Mouse (Mus musculus) R1 (cell line): ENCODE data around the gene Nucks1.

ENCODE experiments used
- DNase-seq: peaks from one replicate; pipeline ENCODE4 v3.0.0-alpha.2; 2018; ENCODE audit warnings: low read depth, low spot score

The Nucks1 gene

DNA sequence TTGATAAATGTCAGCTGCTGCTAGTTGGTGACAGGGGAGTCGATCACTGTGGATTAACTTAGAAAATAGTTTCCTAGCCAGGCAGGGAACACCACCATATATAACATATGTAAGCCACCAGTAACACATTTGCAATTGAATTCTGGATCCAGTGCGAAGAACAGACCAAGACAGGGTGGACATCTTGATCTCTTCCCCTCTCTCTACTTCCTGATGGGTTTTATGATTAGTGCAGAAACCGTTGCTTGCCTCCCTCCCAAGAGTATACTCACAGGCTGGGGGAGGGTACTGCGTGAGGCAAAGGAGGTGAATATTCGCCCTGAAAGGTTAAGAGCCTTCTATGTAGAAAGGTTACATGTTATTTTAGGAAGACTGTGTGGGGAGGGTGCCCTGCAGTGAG lies 55.5 kb downstream of the Nucks1 start:
- DNase-seq = no peak

DNA sequence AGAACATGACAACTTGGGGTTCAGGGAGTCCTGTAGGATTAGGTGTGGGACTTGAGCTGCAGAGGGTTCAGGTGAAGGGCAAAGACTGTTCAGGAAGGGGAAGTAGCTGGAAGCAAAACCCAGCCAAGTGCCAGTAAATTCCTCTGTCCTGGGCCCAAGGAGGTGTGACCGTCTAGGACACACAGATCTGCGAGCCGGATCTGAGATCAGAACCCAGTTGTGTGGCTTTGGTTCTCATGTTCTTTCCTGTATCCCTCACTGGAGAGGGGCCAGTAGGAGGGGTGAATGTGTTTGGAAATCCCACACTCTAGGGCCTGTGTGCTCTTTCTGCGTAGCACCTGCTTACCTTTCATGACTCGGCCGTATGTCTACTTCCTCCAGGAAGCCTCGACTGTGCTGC lies 57.0 kb downstream of the Nucks1 start:
- no peak for DNase-seq

DNA sequence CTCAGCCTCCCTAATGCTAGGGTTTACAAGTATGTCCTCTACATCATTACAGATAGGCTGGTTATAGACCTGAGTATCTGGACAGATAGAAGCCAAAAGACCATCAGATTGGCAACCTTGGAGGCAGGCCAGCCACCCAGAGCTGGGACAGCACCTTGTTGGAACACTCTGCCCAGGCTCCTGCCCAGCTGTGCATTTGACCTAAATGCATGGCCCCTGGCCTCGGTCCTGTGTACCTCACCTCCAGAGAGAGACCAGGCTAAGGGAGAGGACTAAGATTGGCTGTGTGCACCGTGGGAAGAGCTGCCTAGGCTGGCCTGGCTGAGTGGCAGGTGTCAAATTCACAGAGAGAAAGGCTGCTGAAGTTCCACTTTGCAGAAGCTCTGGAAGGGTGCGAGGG lies 58.2 kb downstream of the Nucks1 start:
- no peak for DNase-seq

DNA sequence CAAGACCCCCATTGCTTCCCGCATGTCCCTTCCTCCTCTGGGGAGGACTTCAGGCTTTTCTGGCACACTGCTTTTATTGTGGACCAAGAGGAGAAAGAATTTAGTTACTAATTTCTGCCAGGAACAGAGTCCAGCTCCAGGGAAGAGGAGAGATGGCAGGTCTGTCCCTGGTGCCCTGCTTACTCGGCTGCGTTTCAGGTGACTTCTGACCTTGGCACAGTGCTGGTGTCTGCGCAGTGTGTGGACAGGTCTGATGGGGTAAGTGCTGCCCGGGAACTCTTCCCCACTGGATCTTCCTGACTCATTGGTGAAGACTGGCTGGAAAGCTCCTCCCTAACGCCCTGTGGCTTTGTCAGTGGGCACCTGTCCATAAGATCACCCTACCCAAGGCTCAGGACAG lies 58.6 kb downstream of the Nucks1 start:
- no peak for DNase-seq

DNA sequence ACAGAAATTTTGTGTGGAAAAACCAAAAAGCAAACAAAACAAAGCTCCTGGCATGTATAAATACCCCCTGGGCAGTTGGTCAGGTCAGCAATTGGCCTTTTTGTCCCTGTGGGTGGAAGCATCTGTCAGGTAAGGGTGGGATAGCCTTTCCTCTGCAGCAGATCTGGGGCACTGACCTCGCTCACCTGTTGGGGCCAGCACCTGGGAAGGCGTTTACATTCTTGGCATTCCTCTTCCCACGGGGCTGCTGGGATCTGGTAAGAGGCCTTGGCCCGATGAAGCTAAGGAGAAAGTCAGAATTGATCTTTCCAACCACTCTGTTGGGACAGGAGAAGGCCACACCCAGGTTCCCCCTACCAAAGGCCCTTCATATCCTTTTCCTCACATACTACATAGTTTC lies 59.5 kb downstream of the Nucks1 start:
- DNase-seq = no peak

DNA sequence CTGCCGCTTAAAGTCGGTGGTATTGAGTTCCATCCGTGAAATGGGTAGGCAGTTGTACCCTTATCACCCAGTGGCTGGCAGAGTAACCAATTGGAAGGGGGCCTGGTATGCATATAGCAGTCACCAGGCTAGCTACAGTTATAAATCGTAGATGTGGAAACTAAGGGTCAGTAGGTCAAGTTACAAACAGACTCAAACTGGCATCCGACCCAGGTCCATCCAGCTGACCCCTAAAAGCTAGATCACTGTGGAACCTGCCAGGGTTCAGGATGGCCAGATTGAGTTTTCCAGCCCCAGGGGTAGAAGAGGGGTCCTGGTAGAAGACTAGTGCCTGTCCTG lies 60.0 kb downstream of the Nucks1 start:
- no peak for DNase-seq

DNA sequence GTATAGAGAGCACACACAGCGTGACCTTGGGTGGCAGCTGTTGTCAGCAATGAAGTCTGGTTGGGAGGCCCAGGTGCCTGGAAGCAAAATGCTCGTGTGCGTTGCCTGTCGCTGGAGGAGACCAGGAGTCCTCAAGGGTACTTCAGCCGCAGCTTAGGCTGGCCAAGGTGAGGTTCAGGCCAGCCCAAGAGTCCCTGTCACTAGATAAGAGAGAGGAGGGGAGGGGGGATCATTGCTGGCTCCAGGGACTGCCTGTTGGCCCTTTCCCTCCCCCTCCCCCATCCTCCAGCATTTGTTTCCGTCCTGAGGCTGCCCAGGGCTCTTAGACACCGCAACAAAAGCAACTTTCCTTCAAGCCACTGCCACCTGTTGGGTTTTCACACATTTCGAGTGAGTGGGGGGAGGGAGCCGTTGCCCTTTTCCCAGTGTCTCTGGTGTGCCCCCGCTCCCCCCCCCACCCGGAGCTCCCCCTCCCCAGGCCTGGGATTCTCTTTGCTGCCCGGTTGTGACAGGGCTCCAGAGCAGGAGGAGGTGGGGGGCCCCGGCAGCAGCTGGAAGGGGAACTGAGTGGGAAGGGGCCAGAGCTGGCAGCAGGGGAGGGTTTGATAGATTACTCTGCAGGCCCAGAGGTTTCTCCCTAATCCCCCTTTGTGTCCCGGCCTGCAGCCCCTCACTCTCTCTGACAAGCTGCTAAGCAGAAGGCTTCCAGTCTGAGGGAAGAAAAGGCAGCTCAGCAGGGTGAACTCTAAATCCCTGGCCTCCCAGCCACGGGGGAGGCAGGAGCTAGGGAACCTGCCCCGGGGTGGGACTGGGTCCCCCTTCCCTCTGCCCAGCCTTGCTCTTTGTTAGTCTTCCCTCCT lies 60.6 kb downstream of the Nucks1 start:
- peak; percentile 59 for DNase-seq

DNA sequence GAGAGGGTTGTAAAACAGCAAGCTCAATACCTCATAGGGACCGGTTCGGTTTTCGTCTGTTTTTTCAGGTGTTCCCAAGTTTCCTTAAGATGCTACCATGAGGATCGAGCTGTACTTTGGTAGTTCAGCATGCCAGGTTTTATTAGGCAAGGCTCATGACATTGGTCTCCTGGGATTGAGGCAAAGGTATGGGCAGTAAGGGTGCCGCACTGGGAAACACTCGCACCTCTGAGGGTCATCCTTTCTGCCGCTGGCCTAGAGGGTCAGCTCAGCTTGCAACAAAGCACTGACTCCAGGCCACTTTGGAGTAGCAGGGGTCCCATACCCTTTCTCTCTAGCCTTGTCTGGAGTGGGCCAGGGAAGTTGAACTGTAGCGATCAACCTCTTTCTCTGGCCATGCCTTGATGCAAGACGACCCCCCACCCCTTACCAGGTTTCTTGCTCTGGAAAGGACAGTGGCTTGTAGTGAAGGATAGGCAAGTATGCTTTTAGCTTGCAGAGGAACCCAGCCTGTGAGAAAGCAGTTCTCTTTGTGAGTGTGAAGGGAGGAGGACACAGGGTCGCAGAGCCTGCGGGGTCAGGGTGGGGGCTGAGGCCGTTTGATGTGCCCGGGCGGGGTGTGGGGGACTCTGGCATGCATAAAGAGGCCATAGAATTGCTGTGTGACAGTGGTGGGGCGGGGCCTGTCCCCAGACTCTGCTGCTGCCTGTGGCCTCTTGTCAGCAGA lies 61.6 kb downstream of the Nucks1 start:
- DNase-seq = no peak

DNA sequence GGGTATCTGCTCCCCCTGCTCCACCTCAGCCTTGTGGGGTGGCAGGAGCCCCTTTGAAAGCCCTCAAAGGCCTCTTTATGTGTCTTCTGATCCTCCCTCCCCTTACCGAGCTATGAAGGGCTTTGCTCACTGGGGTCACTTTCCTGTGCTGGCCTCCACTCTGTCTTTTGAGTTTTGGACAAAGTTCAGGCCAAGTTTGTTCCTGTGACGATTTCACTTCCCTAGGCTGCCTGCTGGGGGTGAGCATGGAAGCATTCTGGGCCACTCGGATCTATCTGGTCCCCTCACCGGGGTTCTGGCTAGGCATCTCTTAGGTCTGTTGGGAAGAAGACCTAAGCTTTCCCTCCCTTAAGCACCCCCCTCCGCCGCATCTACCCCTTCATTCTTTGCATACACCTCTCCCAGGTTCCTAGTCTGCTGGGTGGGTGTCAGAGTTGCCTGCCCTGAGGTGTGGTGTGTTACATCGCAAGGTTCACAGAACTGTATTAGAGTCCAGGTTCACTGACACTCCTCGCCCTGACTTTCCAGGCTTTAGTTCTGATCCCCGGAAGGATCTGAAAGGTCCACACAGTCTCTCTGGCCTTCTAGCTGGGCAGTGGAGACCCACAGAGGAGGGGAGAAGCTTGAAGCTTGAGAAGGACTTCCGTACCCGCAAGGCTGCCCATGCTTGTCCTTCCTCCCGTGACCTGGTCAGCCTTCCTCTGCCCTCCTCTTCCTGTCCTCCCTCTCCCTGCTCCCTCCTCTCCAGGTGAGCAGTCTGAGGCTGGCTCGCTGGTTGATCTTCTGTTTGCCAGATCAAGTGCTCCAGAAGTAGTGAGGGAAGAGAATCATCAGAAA lies 62.4 kb downstream of the Nucks1 start:
- DNase-seq = no peak

DNA sequence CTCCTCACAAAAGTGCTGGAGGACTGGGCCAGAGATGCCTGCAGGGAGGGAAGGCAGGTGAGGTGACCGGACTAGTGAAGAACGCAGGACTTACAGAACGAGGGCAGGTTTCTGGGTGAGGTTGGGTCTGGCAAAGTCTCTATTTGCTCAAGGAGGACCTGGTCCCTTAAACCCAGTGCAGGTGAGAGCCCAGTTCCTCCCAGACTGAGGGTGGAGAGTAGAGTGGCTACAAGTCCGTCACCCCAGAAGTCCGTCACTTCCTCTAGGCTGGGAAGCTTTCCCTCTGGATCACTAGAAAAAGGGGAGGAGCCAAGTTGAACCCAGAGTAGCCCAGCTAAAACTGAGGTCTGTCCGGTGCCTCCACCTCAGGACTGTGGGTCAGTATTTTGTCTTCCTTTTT lies 63.7 kb downstream of the Nucks1 start:
- no peak for DNase-seq

DNA sequence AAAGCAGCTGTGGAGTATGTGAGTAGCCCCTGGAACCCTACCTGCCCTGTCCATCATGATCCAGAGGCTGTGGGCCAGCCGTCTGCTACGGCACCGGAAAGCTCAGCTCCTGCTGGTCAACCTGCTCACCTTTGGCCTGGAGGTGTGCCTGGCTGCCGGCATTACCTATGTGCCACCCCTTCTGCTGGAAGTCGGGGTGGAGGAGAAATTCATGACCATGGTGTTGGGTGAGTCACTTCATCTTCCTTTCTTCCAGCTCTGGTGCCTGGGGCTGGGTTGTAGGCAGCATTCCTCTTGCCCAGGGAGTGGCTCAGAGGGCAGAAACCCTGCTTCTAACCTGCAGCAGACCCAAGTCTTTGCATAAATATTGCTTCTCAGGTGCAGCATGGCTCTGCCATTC lies 66.6 kb downstream of the Nucks1 start:
- no peak for DNase-seq

DNA sequence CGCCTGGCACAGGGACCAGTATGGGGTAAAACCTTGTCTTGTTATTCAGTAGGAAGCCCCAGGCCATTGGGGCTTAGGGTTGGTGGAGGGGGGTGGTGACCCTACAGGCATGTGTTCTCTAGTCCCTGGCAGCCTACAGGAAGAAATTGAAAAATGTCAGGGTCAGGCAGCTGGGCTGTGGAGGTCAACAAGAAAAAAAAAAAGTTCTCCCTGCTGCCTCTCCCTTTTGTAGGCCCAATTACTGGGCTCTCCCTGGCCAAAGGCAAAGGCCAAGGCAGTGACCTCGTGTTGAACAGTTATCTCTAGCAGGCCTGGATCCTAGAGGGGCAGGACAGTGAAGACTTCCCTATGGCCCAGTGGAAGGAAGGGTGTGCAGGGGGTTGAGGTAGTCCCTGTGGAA lies 70.1 kb downstream of the Nucks1 start:
- no peak for DNase-seq

DNA sequence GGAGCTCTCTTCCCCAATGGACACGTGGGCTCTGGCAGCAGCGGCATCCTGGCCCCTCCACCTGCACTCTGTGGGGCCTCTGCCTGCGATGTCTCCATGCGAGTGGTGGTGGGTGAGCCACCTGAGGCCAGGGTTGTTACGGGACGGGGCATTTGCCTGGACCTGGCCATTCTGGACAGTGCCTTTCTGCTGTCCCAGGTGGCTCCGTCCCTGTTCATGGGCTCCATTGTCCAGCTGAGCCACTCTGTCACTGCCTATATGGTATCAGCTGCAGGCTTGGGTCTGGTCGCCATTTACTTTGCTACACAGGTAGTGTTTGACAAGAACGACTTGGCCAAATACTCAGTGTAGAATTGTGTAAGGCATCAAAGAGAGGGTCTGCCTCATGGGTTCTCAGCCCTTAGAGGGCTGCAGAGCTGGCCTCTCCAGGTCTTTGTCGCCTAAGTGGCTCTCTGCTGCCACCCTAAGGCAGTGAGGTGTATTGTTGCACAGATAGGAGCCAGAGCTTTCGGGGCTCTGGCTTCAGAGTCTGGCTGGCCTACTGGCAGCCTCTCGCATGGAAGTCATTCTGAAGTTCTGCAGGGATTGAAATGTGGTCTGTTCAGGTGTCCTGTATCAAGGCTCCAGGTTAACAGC lies 71.2 kb downstream of the Nucks1 start:
- DNase-seq = peak; percentile 79

DNA sequence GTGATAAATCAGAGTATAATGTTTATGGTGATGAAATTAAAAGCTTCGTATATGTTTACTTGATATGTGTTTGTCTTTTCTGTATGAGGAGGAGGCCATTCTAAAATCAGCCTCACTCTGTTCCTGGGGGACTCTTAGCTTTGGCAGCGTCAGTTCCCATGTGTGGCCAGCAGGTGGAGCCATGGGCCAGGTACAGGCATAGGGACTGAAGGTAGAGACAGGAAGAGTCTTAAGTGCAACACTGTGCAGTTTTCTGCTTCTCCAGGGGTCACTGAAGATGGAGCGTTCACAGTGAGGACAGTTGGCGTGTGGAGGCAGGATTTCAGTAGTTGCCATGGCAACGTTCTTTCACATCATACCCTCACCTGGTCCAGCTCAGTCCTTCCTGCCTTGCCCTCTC lies 72.6 kb downstream of the Nucks1 start:
- peak; percentile 81 for DNase-seq

DNA sequence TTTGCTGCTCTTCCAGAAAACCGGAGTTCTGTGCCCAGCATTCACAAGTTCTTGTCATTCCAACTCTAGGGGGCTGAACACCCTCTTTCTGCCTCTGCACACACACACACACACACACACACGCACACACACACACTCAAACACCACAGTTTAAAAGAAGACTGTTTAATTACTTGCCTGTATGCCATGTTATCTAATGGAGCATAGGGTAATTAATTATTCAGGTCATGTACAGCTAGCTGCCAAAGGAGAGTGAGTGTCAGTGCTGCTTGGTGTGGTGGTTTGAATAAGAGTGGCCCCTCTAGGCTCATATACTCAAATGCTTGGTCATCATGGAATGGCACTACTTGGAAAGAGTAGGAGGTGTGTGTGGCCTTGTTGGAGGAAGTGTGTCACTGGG lies 73.5 kb downstream of the Nucks1 start:
- no peak for DNase-seq
